Mouse (Mus musculus): ENCODE data around the gene Ubb. TPM values are rescaled to one million over a fixed set of nuclear protein-coding genes. Genes with fewer than 3 reads are reported as not detected.

The Ubb gene
- polyA plus RNA-seq, 1 experiment from 2014 or later, result 4,809 TPM

DNA sequence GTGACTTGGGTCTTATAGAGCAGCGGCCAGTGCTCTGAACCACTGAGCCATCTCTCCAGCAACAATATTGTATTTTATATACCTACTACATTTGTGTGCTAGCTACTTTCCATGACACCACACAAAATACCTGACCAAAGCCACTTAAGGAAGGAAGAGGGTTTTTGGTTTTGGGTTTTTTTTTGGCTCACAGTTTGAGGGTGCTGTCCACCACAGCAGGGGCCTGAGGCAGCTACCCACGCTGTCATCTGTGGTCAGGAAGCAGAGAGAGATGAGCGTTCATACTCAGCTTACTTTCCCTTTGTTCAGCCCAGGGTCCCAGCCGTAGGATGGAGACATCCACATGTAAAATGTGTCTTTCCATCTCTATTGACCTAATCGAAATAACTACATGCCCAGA is 36.1 kb downstream of the Ubb start:
- Histone ChIP-seq H3K27me3 (ENCODE audit: control insufficient read depth, insufficient read depth, low read depth, low read length) (no peaks in the 10 kb centered on the region), H3K36me3 (ENCODE audit: control insufficient read depth, insufficient read depth, low read length) (peaks cover 22% of the 10 kb centered on the region), H3K4me3 (ENCODE audit: low read depth, low read length) (no peak overlapping the region), H3K9ac (ENCODE audit: low read depth, low read length) (no peak overlapping the region), H3K9me3 (replicated peaks; ENCODE audit: control insufficient read depth, low read length, poor library complexity, severe bottlenecking) (no peaks in the 10 kb centered on the region), H3K4me2 (ENCODE audit: low read length) (no peak overlapping the region), H3K27ac (ENCODE audit: low read length) (no peak overlapping the region), H3K4me1 (ENCODE audit: control insufficient read depth, insufficient read depth, low read length) (no peaks in the 10 kb centered on the region)
- WGBS, result 78% methylated on average over 5 of the region's 5 CpGs
- no peak for ATAC-seq

DNA sequence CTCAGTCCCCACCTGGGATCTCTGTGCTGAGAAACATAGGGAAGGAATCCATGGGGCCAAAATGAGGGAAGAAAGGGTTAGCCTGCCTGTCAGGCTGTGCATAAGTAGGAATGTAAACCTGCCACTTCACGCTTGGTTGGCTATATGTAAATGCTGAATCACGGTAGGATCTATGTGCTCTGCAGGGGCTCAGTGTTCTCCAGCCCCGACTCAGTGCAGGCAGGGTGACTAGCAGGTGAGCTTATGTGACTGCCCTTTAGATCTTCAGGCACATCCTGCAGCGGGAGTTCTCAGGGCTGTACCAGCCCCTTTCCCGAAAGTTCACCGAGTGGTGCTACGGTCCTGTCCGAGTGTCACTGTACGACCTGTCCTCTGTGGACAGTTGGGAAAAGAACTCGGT is 38.4 kb downstream of the Ubb start:
- H3K9me3 ChIP-seq (replicated peaks; ENCODE audit: control insufficient read depth, low read length, poor library complexity, severe bottlenecking), result no peaks in the 10 kb centered on the region
- peaks cover 19% of the 10 kb centered on the region for H3K36me3 ChIP-seq (ENCODE audit: control insufficient read depth, insufficient read depth, low read length)
- H3K9ac ChIP-seq (ENCODE audit: low read depth, low read length), result no peak overlapping the region
- H3K4me1 ChIP-seq (ENCODE audit: control insufficient read depth, insufficient read depth, low read length), result no peaks in the 10 kb centered on the region
- no peak overlapping the region for H3K4me3 ChIP-seq (ENCODE audit: low read depth, low read length)
- ATAC-seq, result no peak
- WGBS, result 76% methylated on average over 10 of the region's 10 CpGs
- H3K27ac ChIP-seq (ENCODE audit: low read length), result no peak overlapping the region
- H3K27me3 ChIP-seq (ENCODE audit: control insufficient read depth, insufficient read depth, low read depth, low read length), result no peaks in the 10 kb centered on the region
- H3K4me2 ChIP-seq (ENCODE audit: low read length), result no peak overlapping the region

DNA sequence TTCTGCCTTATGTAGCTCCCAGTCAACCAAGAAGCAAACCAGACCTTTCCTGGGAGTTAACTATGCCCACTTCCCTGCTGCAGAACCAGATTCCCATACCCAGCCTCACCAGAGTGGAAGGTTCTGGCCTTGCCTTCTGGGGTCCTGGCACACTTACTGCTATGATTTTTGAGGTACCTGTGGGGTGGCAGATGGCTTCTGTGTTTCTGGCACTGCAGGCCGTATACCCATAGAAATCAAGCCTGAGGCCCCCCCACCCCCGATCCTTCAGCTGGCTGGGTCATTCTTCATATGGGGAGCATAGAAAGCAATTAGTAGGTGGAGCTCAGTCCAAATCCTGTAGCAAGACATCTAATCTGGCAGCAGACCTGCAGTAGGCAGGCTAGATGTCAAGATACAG is 40.1 kb downstream of the Ubb start:
- no peak overlapping the region for H3K9ac ChIP-seq (ENCODE audit: low read depth, low read length)
- H3K4me2 ChIP-seq (ENCODE audit: low read length), result no peak overlapping the region

DNA sequence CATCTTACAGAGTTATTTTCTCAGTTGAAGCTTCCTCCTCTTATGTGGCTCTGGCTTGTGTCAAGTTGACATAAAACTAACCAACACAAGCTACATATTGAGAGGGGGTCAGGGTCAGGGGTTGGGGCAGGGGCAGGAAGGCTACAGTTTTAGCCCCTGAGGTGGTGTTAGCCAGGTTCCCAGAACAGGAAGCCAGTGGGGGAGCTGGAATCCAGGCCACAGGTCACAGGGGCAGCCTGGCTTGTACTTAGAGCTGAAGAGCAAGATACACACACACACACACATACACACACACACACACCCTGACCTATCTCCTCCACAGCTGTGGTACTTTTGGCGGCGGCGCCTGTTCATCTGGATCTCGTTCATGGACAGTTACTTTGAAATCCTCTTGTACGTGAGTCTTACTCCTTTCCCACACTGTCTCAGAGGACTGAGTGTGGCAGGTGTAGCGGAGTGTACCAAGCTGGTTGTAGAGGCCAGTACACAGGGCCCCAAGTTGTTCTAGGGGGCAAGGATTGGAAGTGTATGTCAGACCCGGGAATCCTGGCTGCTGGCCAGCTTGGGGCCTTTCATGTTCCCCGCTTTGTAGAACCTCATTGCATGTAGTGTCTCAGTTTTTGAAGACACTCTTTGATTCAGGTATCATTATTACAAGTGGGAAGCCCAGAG is 41.1 kb downstream of the Ubb start:
- Histone ChIP-seq H3K9ac (ENCODE audit: low read depth, low read length) (no peak overlapping the region), H3K27ac (ENCODE audit: low read length) (no peak overlapping the region), H3K4me2 (ENCODE audit: low read length) (no peak overlapping the region), H3K4me1 (ENCODE audit: control insufficient read depth, insufficient read depth, low read length) (no peaks in the 10 kb centered on the region), H3K27me3 (ENCODE audit: control insufficient read depth, insufficient read depth, low read depth, low read length) (no peaks in the 10 kb centered on the region), H3K9me3 (replicated peaks; ENCODE audit: control insufficient read depth, low read length, poor library complexity, severe bottlenecking) (no peaks in the 10 kb centered on the region), H3K4me3 (ENCODE audit: low read depth, low read length) (no peak overlapping the region), H3K36me3 (ENCODE audit: control insufficient read depth, insufficient read depth, low read length) (peaks cover 17% of the 10 kb centered on the region)
- 85% methylated on average over 8 of the region's 8 CpGs for WGBS
- ATAC-seq, result no peak

More for the DNA sequence above, 40.1 kb downstream of the Ubb start:
- Histone ChIP-seq H3K27me3 (ENCODE audit: control insufficient read depth, insufficient read depth, low read depth, low read length) (no peaks in the 10 kb centered on the region), H3K4me3 (ENCODE audit: low read depth, low read length) (no peak overlapping the region), H3K4me1 (ENCODE audit: control insufficient read depth, insufficient read depth, low read length) (no peaks in the 10 kb centered on the region), H3K27ac (ENCODE audit: low read length) (no peak overlapping the region), H3K36me3 (ENCODE audit: control insufficient read depth, insufficient read depth, low read length) (peaks cover 18% of the 10 kb centered on the region), H3K9me3 (replicated peaks; ENCODE audit: control insufficient read depth, low read length, poor library complexity, severe bottlenecking) (no peaks in the 10 kb centered on the region)
- 83% methylated on average over 2 of the region's 2 CpGs for WGBS
- no peak for ATAC-seq

- Histone ChIP-seq H3K36me3 (ENCODE audit: control insufficient read depth, insufficient read depth, low read length) (peaks cover 3% of the 10 kb centered on the region; the same call in 1 of the 2 replicates), H3K4me2 (ENCODE audit: low read length) (no peak overlapping the region), H3K4me1 (ENCODE audit: control insufficient read depth, insufficient read depth, low read length) (peaks cover 4% of the 10 kb centered on the region; the same call in 1 of the 2 replicates), H3K9me3 (replicated peaks; ENCODE audit: control insufficient read depth, low read length, poor library complexity, severe bottlenecking) (no peaks in the 10 kb centered on the region), H3K9ac (ENCODE audit: low read depth, low read length) (no peak overlapping the region), H3K4me3 (ENCODE audit: low read depth, low read length) (no peak overlapping the region), H3K27me3 (ENCODE audit: control insufficient read depth, insufficient read depth, low read depth, low read length) (no peaks in the 10 kb centered on the region), H3K27ac (ENCODE audit: low read length) (no peak overlapping the region)
- no peak for ATAC-seq
- 88% methylated on average over 4 of the region's 4 CpGs for WGBS
Measured at GRCm38 (mm10) chr11:62598571-62598970, 47.6 kb downstream of the Ubb start.

GRCm38 (mm10) chr11:62601732-62602618 is 51.0 kb downstream of the Ubb start:
- Histone ChIP-seq H3K4me2 (ENCODE audit: low read length) (peak overlapping the region; percentile 58), H3K27me3 (ENCODE audit: control insufficient read depth, insufficient read depth, low read depth, low read length) (no peaks in the 10 kb centered on the region), H3K9me3 (replicated peaks; ENCODE audit: control insufficient read depth, low read length, poor library complexity, severe bottlenecking) (no peaks in the 10 kb centered on the region), H3K9ac (ENCODE audit: low read depth, low read length) (peak overlapping the region; percentile 58), H3K27ac (ENCODE audit: low read length) (peak overlapping the region; percentile 84), H3K36me3 (ENCODE audit: control insufficient read depth, insufficient read depth, low read length) (peaks cover 16% of the 10 kb centered on the region), H3K4me1 (ENCODE audit: control insufficient read depth, insufficient read depth, low read length) (peaks cover 36% of the 10 kb centered on the region), H3K4me3 (ENCODE audit: low read depth, low read length) (peak overlapping the region; percentile 74)
- 11% methylated on average over 17 of the region's 17 CpGs for WGBS
- ATAC-seq, result peak; percentile 9

Other genes with a start within 250 kb of the Ubb start
- gene Pigl, start 92.7 kb upstream of the Ubb start, polyA plus RNA-seq (2015; fragmentation: Nextera tagmentation; extraction: Ambion mirVana), result 8.6 and 9.3 TPM in 2 replicates
- gene Ncor1, start 92.6 kb upstream of the Ubb start, polyA plus RNA-seq (2015; fragmentation: Nextera tagmentation; extraction: Ambion mirVana), result 156 and 171 TPM in 2 replicates
- gene Cenpv, start 11.9 kb upstream of the Ubb start, polyA plus RNA-seq (2015; fragmentation: Nextera tagmentation; extraction: Ambion mirVana), result 51.2 and 54.4 TPM in 2 replicates
- gene Trpv2, start 23.3 kb downstream of the Ubb start, polyA plus RNA-seq (2015; fragmentation: Nextera tagmentation; extraction: Ambion mirVana), result 43.5 and 43.7 TPM in 2 replicates
- 10.0 and 10.2 TPM in 2 replicates for gene Lrrc75a, start 97.4 kb downstream of the Ubb start, polyA plus RNA-seq (2015; fragmentation: Nextera tagmentation; extraction: Ambion mirVana)
- gene Mmgt2, start 97.5 kb downstream of the Ubb start, polyA plus RNA-seq (2015; fragmentation: Nextera tagmentation; extraction: Ambion mirVana), result 20.4 and 20.6 TPM in 2 replicates
- gene Zfp287, start 180.7 kb downstream of the Ubb start, polyA plus RNA-seq (2015; fragmentation: Nextera tagmentation; extraction: Ambion mirVana), result 22.5 and 26.3 TPM in 2 replicates
- not detected in 2 replicates for gene Gm10428, start 201.9 kb downstream of the Ubb start, polyA plus RNA-seq (2015; fragmentation: Nextera tagmentation; extraction: Ambion mirVana)
- gene Zfp286, start 238.3 kb downstream of the Ubb start, polyA plus RNA-seq (2015; fragmentation: Nextera tagmentation; extraction: Ambion mirVana), result 32.5 and 34.1 TPM in 2 replicates

All from midbrain, embryonic 16.5 days (tissue).